Mouse (Mus musculus): ENCODE results near the gene Ddx27. TPM values are rescaled to one million over a fixed set of nuclear protein-coding genes. Genes with fewer than 3 reads are reported as not detected.

Gene Ddx27
- total RNA-seq (2014; fragmentation: Nextera tagmentation) (61.9 and 68.6 TPM in 2 replicates), total RNA-seq (2017) (97.9 and 106 TPM in 2 replicates)

GRCm38 (mm10) chr2:167014702-167015381 is at the start of gene Ddx27:
TSS of gene Ddx27 (plus strand) at chr2:167015193.
- ATAC-seq (replicated peaks; ENCODE audit: poor library complexity, severe bottlenecking), result peak; percentile 96

GRCm38 (mm10) chr2:166973153-166973552 is 41.8 kb upstream of the Ddx27 start:
- no peak for ATAC-seq (replicated peaks; ENCODE audit: poor library complexity, severe bottlenecking)

DNA sequence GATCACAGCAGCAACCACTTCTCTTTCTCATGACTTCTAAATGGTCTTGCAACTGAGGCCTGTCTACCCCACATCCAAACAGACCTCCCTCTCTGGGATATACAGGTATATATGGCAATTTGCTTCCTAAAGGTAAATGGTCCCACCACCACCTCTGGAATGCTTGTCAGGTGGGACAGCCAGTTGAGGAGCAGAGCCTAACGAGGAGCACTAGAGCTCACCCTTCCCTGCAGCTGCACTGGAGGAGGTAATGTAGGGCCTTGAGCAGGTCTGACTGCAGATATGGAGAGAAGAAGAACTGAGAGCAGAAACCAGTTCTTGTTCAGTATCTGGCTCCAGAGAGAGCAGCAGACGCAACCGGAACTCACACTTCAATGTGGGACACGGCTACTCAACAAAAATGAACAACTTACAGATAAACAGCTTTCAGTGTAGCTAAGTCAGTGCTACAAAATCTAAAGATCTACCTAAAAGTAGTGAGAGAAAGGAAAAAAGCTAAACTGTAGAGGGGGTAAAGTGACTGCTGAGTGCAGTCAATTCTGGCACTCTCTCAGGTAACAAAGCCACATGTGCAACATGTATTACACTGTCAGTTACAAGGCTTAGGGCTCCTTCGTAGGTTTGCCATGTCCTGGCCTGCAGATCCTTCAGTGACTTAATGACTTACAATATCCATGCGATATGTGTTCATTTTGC is 40.7 kb upstream of the Ddx27 start:
- ATAC-seq (replicated peaks; ENCODE audit: poor library complexity, severe bottlenecking), result peak; percentile 43

- peak; percentile 73 for ATAC-seq (replicated peaks; ENCODE audit: poor library complexity, severe bottlenecking)
These were observed 38.6 kb upstream of the Ddx27 start for GRCm38 (mm10) chr2:166976356-166976755.

DNA sequence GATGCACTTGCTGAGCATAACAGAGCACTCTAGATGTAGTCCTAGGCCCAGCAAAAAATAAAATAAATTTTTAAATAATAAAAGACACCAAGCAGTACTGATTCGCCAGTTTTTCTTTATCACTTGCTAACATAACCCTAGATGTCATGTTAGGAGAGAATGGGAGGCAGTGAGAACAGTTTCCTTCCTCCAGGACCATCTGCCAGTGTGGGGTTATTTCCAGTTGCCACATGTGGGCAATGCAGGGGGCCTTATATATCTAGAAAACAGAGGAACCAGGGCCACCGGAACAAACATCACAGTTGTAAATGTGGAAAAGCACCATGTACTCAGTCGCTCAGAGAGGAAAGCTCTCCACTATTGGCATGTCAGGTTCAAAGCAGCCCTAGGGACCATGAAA is 37.5 kb upstream of the Ddx27 start:
- ATAC-seq (replicated peaks; ENCODE audit: poor library complexity, severe bottlenecking), result peak; percentile 42

- ATAC-seq (replicated peaks; ENCODE audit: poor library complexity, severe bottlenecking), result peak; percentile 52
These were observed 34.8 kb upstream of the Ddx27 start for GRCm38 (mm10) chr2:166980161-166980560.

DNA sequence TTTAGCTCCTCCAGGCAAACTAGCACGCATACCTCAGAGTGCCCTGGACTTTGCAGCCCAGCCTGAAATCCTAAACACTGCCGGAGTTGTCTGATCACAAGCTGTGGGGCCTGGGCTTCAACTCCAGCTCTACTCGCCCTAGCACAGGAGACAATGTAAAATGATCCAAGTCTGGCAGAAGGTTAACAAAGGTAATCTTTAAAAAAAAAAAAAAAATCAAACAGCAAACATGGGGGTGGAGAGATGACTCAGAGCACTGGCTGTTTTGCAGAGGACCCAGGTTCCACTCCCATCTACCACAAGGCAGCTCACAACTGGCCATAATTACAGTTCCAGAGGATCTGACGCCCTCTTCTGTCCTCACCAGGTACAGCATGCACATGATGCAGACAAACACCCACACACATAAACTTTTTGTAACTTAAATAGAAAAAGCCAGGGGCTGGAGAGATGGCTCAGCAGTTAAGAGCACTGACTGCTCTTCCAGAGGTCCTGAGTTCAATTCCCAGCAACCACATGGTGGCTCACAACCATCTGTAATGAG is 31.6 kb upstream of the Ddx27 start:
- ATAC-seq (replicated peaks; ENCODE audit: poor library complexity, severe bottlenecking), result 0 out of 2 replicates have a peak, but pooled peaks have one; percentile 33

DNA sequence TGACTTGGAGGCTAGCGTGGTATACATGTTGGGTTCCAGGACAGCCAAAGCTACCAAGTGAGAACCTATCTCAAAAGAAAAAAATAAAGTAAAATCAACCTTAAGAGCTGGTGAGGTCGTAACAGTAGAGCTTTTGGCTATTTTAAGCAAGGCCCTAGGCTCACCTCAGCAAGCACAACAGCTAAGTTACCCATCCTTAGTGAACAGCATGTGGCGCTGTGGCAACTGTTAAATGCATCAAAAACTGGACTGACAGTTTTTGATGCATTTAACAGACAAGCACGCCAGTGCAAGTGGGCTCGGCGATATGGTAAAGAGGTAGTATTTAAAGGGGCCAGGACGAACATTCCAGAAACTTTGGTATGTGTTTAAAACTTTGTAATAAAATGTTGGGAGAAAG is 24.1 kb upstream of the Ddx27 start:
- ATAC-seq (replicated peaks; ENCODE audit: poor library complexity, severe bottlenecking), result no peak

GRCm38 (mm10) chr2:166991945-166992344 is 23.0 kb upstream of the Ddx27 start:
- ATAC-seq (replicated peaks; ENCODE audit: poor library complexity, severe bottlenecking), result peak; percentile 55

DNA sequence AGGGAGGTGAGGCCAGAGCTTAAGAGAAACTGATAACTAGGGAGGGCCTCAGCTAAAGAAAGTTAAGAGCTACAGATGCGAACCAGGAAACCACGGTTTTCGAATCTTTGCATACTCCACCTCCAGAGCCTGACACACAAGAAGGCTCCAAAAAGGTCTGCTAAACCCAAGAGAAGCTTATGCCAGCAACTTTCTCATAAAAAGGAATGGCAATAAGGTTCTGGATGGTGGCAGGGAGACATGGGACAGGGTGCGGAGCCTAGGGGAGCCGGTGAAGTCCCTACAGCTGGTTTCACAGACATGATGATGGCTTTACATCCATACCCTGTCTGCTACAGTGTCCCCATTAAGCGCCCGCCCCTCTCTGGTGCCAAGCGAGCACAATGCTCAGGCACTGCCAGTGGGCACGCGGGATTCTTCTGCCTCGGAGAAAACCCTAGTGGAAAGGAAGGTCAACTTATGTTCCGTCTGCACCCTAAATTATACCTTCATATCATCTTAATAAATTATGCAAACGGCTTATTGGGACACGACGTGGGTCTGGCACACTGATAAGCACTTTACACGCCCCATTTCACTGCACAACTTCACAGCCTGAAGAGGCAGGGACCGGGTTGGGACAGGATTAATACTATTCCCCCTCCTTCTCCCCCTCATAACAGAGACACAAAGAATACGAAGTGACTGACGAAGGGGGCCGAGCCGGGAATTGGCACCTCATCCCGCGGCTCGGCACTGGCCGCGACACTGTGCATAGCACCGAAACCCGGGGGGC is 19.8 kb upstream of the Ddx27 start:
- ATAC-seq (replicated peaks; ENCODE audit: poor library complexity, severe bottlenecking), result peak; percentile 8

DNA sequence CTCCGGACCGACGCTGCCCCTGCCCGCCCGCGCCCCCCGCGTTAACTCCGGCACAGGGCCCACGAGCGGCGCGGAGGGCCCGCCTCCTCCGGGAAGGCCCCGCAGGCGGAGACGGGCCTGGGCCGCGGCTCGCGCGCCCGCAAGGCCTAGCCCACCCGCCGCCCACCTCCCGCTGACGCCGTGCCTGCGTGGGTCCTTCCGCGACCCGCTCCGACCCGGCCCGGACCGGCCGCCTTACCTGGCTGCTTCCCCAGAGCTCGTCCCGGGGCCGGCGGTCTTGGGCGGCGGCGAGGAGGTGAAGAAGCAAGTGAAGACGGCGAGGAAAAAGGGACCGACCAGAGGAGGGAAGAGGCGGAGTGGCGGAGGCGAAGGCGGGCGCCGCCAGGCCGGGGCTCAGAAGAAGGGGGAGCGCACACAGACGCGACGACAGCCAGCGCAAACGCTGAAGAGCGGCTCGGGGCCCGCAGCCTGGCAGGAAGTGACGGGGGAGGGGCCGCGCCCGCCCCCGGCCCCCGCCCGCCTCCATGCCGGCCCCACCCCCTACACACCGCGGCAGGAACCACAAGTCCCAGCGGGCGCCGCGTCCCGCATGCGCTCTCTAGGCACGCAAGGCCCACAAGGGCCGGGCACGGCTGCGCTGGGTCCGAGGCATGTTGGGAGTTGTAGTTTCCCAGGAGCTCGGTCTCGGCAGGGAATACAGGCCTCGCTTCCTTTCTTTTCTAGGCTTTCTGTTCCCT is 19.0 kb upstream of the Ddx27 start, which contains the start of gene Stau1:
Gene Stau1, minus strand, starts transcription at position 504 of the 737 bp plus-strand sequence.
- peak; percentile 85 for ATAC-seq (replicated peaks; ENCODE audit: poor library complexity, severe bottlenecking)

GRCm38 (mm10) chr2:166996533-166996894 is 18.5 kb upstream of the Ddx27 start:
- no peak; the same call in 1 of the 2 replicates for ATAC-seq (replicated peaks; ENCODE audit: poor library complexity, severe bottlenecking)

GRCm38 (mm10) chr2:167001486-167001885 is 13.5 kb upstream of the Ddx27 start:
- ATAC-seq (replicated peaks; ENCODE audit: poor library complexity, severe bottlenecking), result no peak

DNA sequence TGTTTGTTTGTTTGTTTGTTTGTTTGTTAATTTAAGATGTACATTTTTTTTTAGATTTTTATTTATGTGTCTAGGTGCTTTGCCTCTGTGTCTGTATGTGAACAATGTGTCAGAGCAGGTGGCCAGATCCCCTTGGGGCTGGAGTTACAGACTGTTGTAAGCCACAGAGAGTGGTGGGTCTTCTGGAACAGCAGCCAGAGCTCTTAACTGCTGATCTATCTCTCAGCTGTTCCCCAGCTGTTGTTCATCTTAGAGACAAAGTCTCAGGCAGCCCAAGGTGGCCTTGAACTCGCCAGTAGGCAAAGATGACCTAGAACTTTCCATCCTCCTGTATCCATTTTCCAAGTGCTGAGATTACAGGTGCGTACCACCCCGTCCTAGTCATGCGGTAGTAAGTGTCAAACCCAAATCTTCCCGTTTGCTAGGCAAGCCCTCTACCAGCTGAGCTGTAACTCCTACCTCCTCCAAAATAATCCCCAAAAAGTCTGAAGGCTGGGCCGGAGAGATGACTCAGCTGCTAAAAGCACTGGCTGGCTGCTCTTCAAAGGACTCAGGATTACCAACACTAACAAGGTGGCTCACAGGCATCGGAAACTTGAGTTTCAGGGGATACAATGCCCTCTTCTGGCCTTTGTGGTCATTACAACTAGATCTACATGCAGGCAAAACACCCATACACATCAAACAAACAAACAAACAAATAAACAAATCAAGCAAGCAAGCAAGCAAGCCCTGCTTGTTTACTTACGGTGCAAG is 10.7 kb upstream of the Ddx27 start:
- ATAC-seq (replicated peaks; ENCODE audit: poor library complexity, severe bottlenecking), result peak; percentile 56

DNA sequence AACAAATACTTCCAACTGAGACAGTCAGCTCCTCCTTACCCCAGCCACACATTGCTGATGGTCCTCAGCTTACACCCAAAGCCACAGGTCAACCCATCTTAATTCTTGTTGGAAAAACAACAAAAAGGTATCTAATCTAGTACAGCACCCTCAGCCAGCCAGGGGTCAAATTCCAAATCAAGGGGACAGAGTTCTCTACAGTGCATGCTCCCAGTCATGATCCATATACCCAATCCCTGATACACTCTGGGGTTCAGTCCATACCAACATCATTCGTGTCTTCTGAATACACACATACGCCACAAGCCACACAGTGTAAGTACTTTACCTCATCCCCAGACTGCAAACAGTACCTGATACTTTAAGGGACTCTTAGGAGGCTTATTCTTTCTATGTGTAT is 8.6 kb upstream of the Ddx27 start:
- no peak for ATAC-seq (replicated peaks; ENCODE audit: poor library complexity, severe bottlenecking)

GRCm38 (mm10) chr2:167007001-167007491 is 7.9 kb upstream of the Ddx27 start:
- ATAC-seq (replicated peaks; ENCODE audit: poor library complexity, severe bottlenecking), result peak; percentile 73

GRCm38 (mm10) chr2:167007565-167007964 is 7.4 kb upstream of the Ddx27 start:
- peak; percentile 59 for ATAC-seq (replicated peaks; ENCODE audit: poor library complexity, severe bottlenecking)

- ATAC-seq (replicated peaks; ENCODE audit: poor library complexity, severe bottlenecking), result no peak
These were observed 5.5 kb upstream of the Ddx27 start for GRCm38 (mm10) chr2:167009483-167009882.

DNA sequence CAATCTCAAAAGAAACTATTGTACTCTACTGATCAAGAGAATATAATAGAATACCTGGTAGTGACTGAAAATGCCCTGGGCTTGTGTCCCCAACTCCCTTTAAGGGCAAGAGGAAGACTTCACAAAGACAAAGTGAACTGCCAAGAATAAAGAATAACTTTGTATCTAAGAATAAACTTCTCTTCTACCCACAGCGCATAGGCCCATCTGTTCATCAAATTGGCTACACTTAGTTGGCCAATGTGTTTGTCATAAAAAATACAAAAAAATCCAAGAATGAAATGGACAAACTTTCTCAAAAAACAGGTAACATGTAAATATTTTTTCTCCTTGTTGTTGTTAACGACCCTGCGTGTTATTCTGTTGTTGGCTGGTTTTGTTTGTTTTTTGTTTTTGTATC is 4.4 kb upstream of the Ddx27 start:
- no peak for ATAC-seq (replicated peaks; ENCODE audit: poor library complexity, severe bottlenecking)

Data from granulocyte monocyte progenitor cell, adult 5-6 weeks (primary cell).